Mouse (Mus musculus) CH12F3 (cell line): ENCODE data around the gene Vat1l.

Experiments used
- in situ Hi-C: fragments of 300-500 bp; cut with MboI; formaldehyde crosslinking; loops from 2 replicates; pipeline ENCODE4 v1.14.3; 2020; ENCODE audit warnings: low sequenced_read_pairs

The Vat1l gene

GRCm38 (mm10) chr8:114205221-114205901, at the start of gene Vat1l:
Gene Vat1l, plus strand, starts transcription at chr8:114205612.
- in situ Hi-C loops: no loop called here

- in situ Hi-C loops: no loop called here
These were observed 46.8 kb upstream of the Vat1l start for GRCm38 (mm10) chr8:114158586-114158985.

- in situ Hi-C loops: no loop called here
These were observed 45.7 kb upstream of the Vat1l start for GRCm38 (mm10) chr8:114159666-114160065.

GRCm38 (mm10) chr8:114163871-114164270, 41.5 kb upstream of the Vat1l start:
- in situ Hi-C loops: no loop called here

DNA sequence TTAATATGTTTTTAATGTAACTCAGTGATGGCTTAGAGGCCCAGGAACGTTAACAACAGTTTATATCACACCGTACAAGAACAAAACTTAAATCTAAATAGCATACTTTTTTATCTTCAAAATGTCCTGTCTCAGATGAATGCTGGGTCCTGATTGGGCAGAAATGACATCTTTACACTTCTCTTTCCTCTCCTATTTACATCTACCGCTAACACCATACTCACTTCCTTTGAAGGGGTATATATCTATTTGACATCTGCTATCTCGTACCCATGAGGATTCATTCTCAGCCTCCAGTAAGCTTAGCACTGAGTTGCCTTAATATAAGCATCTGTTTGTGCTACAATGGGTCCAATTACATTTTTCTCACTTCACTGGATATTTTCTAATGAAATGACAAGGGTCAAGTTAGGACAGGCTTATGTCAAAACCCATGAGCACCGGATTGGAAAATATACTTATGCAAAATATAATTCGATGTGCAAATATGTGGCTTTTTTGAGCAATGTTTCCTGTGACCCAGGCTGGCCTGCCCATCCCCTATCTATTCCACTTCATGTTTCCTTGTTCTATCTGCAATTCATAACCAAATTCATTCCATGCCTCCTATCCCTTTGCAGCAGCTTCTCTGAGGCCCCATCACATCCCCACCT, 40.8 kb upstream of the Vat1l start:
- in situ Hi-C loops: no loop called here

GRCm38 (mm10) chr8:114165741-114166140, 39.7 kb upstream of the Vat1l start:
- in situ Hi-C loops: no loop called here

- in situ Hi-C loops: no loop called here
These were observed 28.7 kb upstream of the Vat1l start for GRCm38 (mm10) chr8:114176721-114177120.

GRCm38 (mm10) chr8:114193334-114193733, 12.1 kb upstream of the Vat1l start:
- in situ Hi-C loops: no loop called here

DNA sequence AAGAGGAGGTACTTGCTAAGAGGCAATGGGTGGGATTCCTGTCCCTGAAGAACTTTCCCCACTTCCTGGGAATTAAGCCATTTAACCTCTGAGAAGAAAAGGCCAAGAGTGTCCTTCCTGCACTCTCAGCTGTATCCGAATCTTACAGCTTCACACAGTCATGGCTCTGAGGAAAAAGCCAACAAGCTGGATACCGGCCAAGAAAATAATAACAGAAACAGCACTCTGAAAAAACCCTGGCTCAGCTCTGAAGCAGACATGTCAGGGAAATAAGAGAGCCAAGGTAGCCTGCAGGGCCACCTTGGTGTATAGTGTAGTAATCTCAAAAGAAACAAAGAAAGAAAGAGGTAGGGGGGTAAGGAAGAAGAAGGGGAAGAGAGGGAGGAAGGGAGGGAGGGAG, 6.4 kb upstream of the Vat1l start:
- in situ Hi-C loops: no loop called here

GRCm38 (mm10) chr8:114206421-114206983, 1.1 kb downstream of the Vat1l start:
- in situ Hi-C loops: no loop called here

- in situ Hi-C loops: no loop called here
These were observed 1.6 kb downstream of the Vat1l start for GRCm38 (mm10) chr8:114207026-114207425.

GRCm38 (mm10) chr8:114220779-114221178, 15.4 kb downstream of the Vat1l start:
- in situ Hi-C loops: no loop called here

DNA sequence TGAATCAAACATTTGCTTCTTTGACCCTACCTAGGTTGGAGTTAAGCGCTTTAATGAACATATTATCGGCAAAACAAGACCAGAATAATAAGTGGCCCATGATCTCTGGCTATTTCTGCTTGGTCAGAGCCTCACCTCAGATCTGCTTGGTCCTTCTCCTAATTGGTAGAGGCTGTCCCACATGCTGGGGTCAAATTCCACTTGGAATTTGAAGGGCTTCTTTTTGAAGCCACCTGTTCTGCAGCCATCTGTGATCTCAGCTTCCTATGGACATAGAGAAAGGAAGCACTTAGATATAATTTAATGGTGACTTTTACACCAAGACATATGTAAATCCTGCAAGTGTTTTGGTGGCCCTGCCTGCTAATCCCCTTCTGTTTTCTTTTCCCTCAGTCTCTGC, 16.6 kb downstream of the Vat1l start:
- in situ Hi-C loops: no loop called here

DNA sequence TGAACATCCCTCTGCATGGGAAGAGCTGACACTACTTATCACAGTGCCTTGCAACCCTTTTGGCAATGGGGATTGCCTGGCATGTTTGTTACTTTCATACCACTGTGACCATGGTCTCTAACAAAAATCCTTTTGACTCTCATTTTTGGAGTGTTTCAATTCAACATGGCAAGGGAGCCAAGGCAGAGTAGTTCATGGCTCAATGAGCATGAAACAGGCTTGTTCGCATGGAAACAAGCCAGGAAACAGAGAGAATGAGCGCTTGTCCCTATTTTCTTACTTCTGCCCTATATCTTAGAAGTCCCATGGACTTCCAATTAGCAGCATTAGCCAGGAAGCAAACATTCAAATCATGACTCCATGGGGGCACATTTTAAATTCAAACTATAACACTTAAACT, 18.6 kb downstream of the Vat1l start:
- in situ Hi-C loops: no loop called here

DNA sequence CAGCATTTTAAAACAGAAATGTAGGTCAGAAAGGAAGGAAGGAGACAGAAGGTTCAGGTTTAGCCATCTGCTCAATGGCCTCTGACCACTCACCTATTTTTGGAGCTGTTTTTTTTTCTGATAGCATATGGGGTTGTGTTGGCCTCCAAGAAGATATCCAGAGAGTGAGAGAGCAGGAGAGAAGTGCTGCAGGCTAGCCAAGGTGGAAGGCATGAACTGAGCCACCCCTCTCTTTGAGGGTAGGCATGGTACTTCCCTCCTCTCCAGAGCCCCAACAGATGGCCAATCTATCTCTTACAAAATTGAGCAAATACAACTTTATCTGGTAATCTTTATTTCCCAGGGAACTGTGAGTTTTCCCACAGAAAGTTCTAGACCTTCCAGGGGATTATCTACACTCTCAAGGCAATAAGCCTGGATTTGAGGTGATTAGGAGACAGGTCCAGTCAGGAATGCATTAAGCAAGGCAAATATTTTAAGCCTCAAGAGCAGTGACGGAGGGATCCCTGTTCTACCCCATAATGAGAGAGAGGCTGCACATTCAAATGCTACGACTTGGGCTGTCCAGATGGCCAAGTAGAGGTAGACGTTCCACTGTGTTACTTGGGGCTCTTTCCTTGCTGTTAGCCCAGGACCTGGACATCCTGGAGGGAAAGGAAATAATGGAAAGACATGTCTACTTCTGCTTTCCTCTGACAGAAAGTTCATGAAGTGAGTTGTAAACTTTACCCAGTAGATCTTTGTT, 46.1 kb downstream of the Vat1l start:
- in situ Hi-C loops: no loop called here

- in situ Hi-C loops: no loop called here
These were observed 53.3 kb downstream of the Vat1l start for GRCm38 (mm10) chr8:114258685-114259084.

GRCm38 (mm10) chr8:114259713-114260355, 54.4 kb downstream of the Vat1l start:
- in situ Hi-C loops: no loop called here

DNA sequence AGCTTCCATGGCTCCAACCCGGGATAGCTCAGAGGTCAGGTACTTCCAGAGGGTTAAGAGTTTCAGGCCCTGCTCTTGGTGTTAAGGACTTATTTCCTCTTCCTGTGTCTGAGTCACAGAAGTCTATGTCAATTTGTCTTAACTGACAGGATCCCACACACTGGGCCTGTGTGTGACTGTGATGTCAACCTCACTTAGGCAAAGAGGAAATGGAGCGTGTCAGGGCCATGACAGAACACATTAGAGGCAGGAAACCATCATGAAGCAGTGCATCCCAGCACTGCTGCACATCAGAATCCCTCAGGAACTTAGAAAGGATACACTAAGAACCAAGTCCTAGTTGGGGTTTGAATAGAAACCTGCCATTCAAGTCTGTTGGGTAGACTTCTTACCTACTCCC, 56.9 kb downstream of the Vat1l start:
- in situ Hi-C loops: no loop called here

GRCm38 (mm10) chr8:114274558-114274957, 69.1 kb downstream of the Vat1l start:
- in situ Hi-C loops: no loop called here

GRCm38 (mm10) chr8:114281101-114281500, 75.7 kb downstream of the Vat1l start:
- in situ Hi-C loops: no loop called here
